Mouse (Mus musculus): ENCODE measurements around the gene Ncan. TPM values are rescaled to one million over a fixed set of nuclear protein-coding genes. Genes with fewer than 3 reads are reported as not detected.
A peak's percentile ranks its signal among the peaks of the same experiment; 100 is the strongest.

Gene Ncan
- polyA plus RNA-seq (2015; fragmentation: Nextera tagmentation; extraction: Ambion mirVana): 1.4 and 2.0 TPM in 2 replicates

- peak within 1 kb of the TSS; percentile 56 for H3K4me2 ChIP-seq
- no peak within 1 kb of the TSS for H3K27ac ChIP-seq
- no peak for ATAC-seq (ENCODE audit: insufficient number of reproducible peaks, insufficient read depth, low FRiP score, low TSS enrichment, low read depth)
- H3K27me3 ChIP-seq: peaks cover 69% of the 10 kb centered on the region
- no peak within 1 kb of the TSS for H3K9ac ChIP-seq
- H3K9me3 ChIP-seq: no peaks in the 10 kb centered on the region
- H3K4me3 ChIP-seq: peak within 1 kb of the TSS; percentile 24
- no peaks in the 10 kb centered on the region for H3K36me3 ChIP-seq
- 0 out of 2 replicates have a peak, but pooled peaks cover 6% of the 10 kb centered on the region for H3K4me1 ChIP-seq
- 1% methylated on average over 19 of the region's 19 CpGs for WGBS
These were observed at the start of gene Ncan for GRCm38 (mm10) chr8:70120667-70121066. Ncan (minus strand) TSS chr8:70120873.

- Histone ChIP-seq H3K36me3 (peaks cover 7% of the 10 kb centered on the region), H3K27me3 (peaks cover 23% of the 10 kb centered on the region), H3K4me2 (no peak overlapping the region), H3K9me3 (no peaks in the 10 kb centered on the region), H3K4me3 (no peak overlapping the region), H3K27ac (no peak overlapping the region), H3K9ac (no peak overlapping the region), H3K4me1 (peaks cover 32% of the 10 kb centered on the region)
- WGBS: 85% methylated on average over 3 of the region's 3 CpGs
- no peak for ATAC-seq (ENCODE audit: insufficient number of reproducible peaks, insufficient read depth, low FRiP score, low TSS enrichment, low read depth)
These were observed 49.4 kb upstream of the Ncan start for GRCm38 (mm10) chr8:70170116-70170515.

GRCm38 (mm10) chr8:70166504-70167110 is 45.9 kb upstream of the Ncan start:
- peak overlapping the region; percentile 30 for H3K4me3 ChIP-seq
- no peaks in the 10 kb centered on the region for H3K9me3 ChIP-seq
- H3K4me1 ChIP-seq: peaks cover 12% of the 10 kb centered on the region; the same call in 1 of the 2 replicates
- peaks cover 37% of the 10 kb centered on the region for H3K27me3 ChIP-seq
- no peaks in the 10 kb centered on the region for H3K36me3 ChIP-seq
- under 1% methylated on average over 21 of the region's 21 CpGs for WGBS
- no peak overlapping the region for H3K27ac ChIP-seq
- peak overlapping the region; percentile 57 for H3K9ac ChIP-seq
- 0 out of 2 replicates have a peak, but pooled peaks have one; percentile 57 for ATAC-seq (ENCODE audit: insufficient number of reproducible peaks, insufficient read depth, low FRiP score, low TSS enrichment, low read depth)
- H3K4me2 ChIP-seq: peak overlapping the region; percentile 60

- peaks cover 37% of the 10 kb centered on the region for H3K27me3 ChIP-seq
- H3K36me3 ChIP-seq: no peaks in the 10 kb centered on the region
- H3K9me3 ChIP-seq: no peaks in the 10 kb centered on the region
- H3K9ac ChIP-seq: no peak overlapping the region
- ATAC-seq (ENCODE audit: insufficient number of reproducible peaks, insufficient read depth, low FRiP score, low TSS enrichment, low read depth): no peak
- WGBS: 78% methylated on average over 3 of the region's 3 CpGs
- no peak overlapping the region for H3K4me2 ChIP-seq
- peaks cover 11% of the 10 kb centered on the region for H3K4me1 ChIP-seq
- H3K4me3 ChIP-seq: no peak overlapping the region
- no peak overlapping the region for H3K27ac ChIP-seq
These were observed 42.6 kb upstream of the Ncan start for GRCm38 (mm10) chr8:70163316-70163715.

GRCm38 (mm10) chr8:70160015-70160414 is 39.3 kb upstream of the Ncan start:
- 53% methylated on average over 13 of the region's 13 CpGs for WGBS
- no peak for ATAC-seq (ENCODE audit: insufficient number of reproducible peaks, insufficient read depth, low FRiP score, low TSS enrichment, low read depth)
- Histone ChIP-seq H3K4me1 (peaks cover 8% of the 10 kb centered on the region; the same call in 1 of the 2 replicates), H3K36me3 (no peaks in the 10 kb centered on the region), H3K27me3 (peaks cover 23% of the 10 kb centered on the region), H3K4me3 (no peak overlapping the region), H3K27ac (no peak overlapping the region), H3K4me2 (no peak overlapping the region), H3K9me3 (no peaks in the 10 kb centered on the region), H3K9ac (no peak overlapping the region)

- Histone ChIP-seq H3K27ac (no peak overlapping the region), H3K4me2 (0 out of 2 replicates have a peak overlapping the region, but pooled peaks have one; percentile 81), H3K4me1 (peaks cover 8% of the 10 kb centered on the region; the same call in 1 of the 2 replicates), H3K9ac (no peak overlapping the region; the same call in 1 of the 2 replicates), H3K36me3 (no peaks in the 10 kb centered on the region), H3K27me3 (peaks cover 16% of the 10 kb centered on the region), H3K9me3 (no peaks in the 10 kb centered on the region), H3K4me3 (no peak overlapping the region)
- 87% methylated on average over 4 of the region's 4 CpGs for WGBS
- ATAC-seq (ENCODE audit: insufficient number of reproducible peaks, insufficient read depth, low FRiP score, low TSS enrichment, low read depth): no peak
These were observed 38.5 kb upstream of the Ncan start for GRCm38 (mm10) chr8:70159211-70159610.

- H3K4me2 ChIP-seq: peak overlapping the region; percentile 81
- ATAC-seq (ENCODE audit: insufficient number of reproducible peaks, insufficient read depth, low FRiP score, low TSS enrichment, low read depth): peak; percentile 77
- H3K9ac ChIP-seq: peak overlapping the region; percentile 61
- H3K4me1 ChIP-seq: peaks cover 8% of the 10 kb centered on the region; the same call in 1 of the 2 replicates
- no peak overlapping the region for H3K27ac ChIP-seq
- peak overlapping the region; percentile 46 for H3K4me3 ChIP-seq
- WGBS: 10% methylated on average over 38 of the region's 40 CpGs
- H3K36me3 ChIP-seq: no peaks in the 10 kb centered on the region
- no peaks in the 10 kb centered on the region for H3K9me3 ChIP-seq
- H3K27me3 ChIP-seq: peaks cover 12% of the 10 kb centered on the region
These were observed 37.6 kb upstream of the Ncan start for GRCm38 (mm10) chr8:70158069-70158853.

GRCm38 (mm10) chr8:70157240-70157800 is 36.6 kb upstream of the Ncan start:
- H3K9me3 ChIP-seq: no peaks in the 10 kb centered on the region
- no peak for ATAC-seq (ENCODE audit: insufficient number of reproducible peaks, insufficient read depth, low FRiP score, low TSS enrichment, low read depth)
- peaks cover 11% of the 10 kb centered on the region; the same call in 1 of the 2 replicates for H3K4me1 ChIP-seq
- WGBS: 91% methylated on average over 1 of the region's 1 CpGs
- no peak overlapping the region for H3K4me2 ChIP-seq
- no peak overlapping the region for H3K4me3 ChIP-seq
- no peak overlapping the region for H3K27ac ChIP-seq
- 0 out of 2 replicates have a peak overlapping the region, but pooled peaks have one; percentile 27 for H3K9ac ChIP-seq
- no peaks in the 10 kb centered on the region for H3K36me3 ChIP-seq
- H3K27me3 ChIP-seq: peaks cover 15% of the 10 kb centered on the region

GRCm38 (mm10) chr8:70152537-70153257 is 32.0 kb upstream of the Ncan start:
- H3K4me3 ChIP-seq: no peak overlapping the region
- 15% methylated on average over 21 of the region's 22 CpGs for WGBS
- ATAC-seq (ENCODE audit: insufficient number of reproducible peaks, insufficient read depth, low FRiP score, low TSS enrichment, low read depth): peak; percentile 86
- peaks cover 25% of the 10 kb centered on the region for H3K27me3 ChIP-seq
- peak overlapping the region; percentile 38 for H3K4me2 ChIP-seq
- peaks cover 9% of the 10 kb centered on the region for H3K4me1 ChIP-seq
- no peaks in the 10 kb centered on the region for H3K36me3 ChIP-seq
- H3K27ac ChIP-seq: no peak overlapping the region
- no peak overlapping the region for H3K9ac ChIP-seq
- no peaks in the 10 kb centered on the region for H3K9me3 ChIP-seq

GRCm38 (mm10) chr8:70150158-70150557 is 29.5 kb upstream of the Ncan start:
- Histone ChIP-seq H3K4me1 (peaks cover 9% of the 10 kb centered on the region), H3K9ac (peak overlapping the region; percentile 58), H3K4me3 (no peak overlapping the region), H3K27me3 (peaks cover 15% of the 10 kb centered on the region), H3K27ac (no peak overlapping the region), H3K4me2 (peak overlapping the region; percentile 36), H3K9me3 (no peaks in the 10 kb centered on the region), H3K36me3 (peaks cover 22% of the 10 kb centered on the region)
- 16% methylated on average over 13 of the region's 13 CpGs for WGBS
- ATAC-seq (ENCODE audit: insufficient number of reproducible peaks, insufficient read depth, low FRiP score, low TSS enrichment, low read depth): 0 out of 2 replicates have a peak, but pooled peaks have one; percentile 43
